Mouse (Mus musculus): Measurements from ENCODE around the gene Pappa2. TPM values are rescaled to one million over a fixed set of nuclear protein-coding genes. Genes with fewer than 3 reads are reported as not detected.

Gene Pappa2
- polyA plus RNA-seq, 1 experiment from 2014 or later, result 0.29 TPM

GRCm38 (mm10) chr1:158699276-158699675, 281.0 kb downstream of the Pappa2 start:
- ATAC-seq (replicated peaks; ENCODE audit: insufficient number of reproducible peaks, insufficient read depth, low FRiP score, low read depth), result no peak
- no peaks in the 10 kb centered on the region for H3K27me3 ChIP-seq
- H3K4me2 ChIP-seq, result no peak overlapping the region
- no peak overlapping the region for H3K4me3 ChIP-seq
- no peaks in the 10 kb centered on the region for H3K36me3 ChIP-seq
- no peak overlapping the region for H3K27ac ChIP-seq
- 69% methylated on average over 2 of the region's 2 CpGs for WGBS
- H3K9me3 ChIP-seq (replicated peaks), result no peaks in the 10 kb centered on the region
- H3K4me1 ChIP-seq (replicated peaks), result no peaks in the 10 kb centered on the region
- H3K9ac ChIP-seq, result no peak overlapping the region

GRCm38 (mm10) chr1:158697859-158698569, 282.3 kb downstream of the Pappa2 start:
- no peaks in the 10 kb centered on the region for H3K4me1 ChIP-seq (replicated peaks)
- H3K36me3 ChIP-seq, result no peaks in the 10 kb centered on the region
- ATAC-seq (replicated peaks; ENCODE audit: insufficient number of reproducible peaks, insufficient read depth, low FRiP score, low read depth), result no peak
- no peak overlapping the region for H3K4me2 ChIP-seq
- no peaks in the 10 kb centered on the region for H3K9me3 ChIP-seq (replicated peaks)
- H3K27me3 ChIP-seq, result no peaks in the 10 kb centered on the region
- WGBS, result 85% methylated on average over 10 of the region's 10 CpGs
- no peak overlapping the region for H3K9ac ChIP-seq
- H3K4me3 ChIP-seq, result no peak overlapping the region
- H3K27ac ChIP-seq, result no peak overlapping the region

- no peaks in the 10 kb centered on the region for H3K27me3 ChIP-seq
- no peaks in the 10 kb centered on the region for H3K4me1 ChIP-seq (replicated peaks)
- ATAC-seq (replicated peaks; ENCODE audit: insufficient number of reproducible peaks, insufficient read depth, low FRiP score, low read depth), result no peak
- no peak overlapping the region for H3K9ac ChIP-seq
- no peak overlapping the region for H3K27ac ChIP-seq
- H3K9me3 ChIP-seq (replicated peaks), result no peaks in the 10 kb centered on the region
- H3K4me2 ChIP-seq, result no peak overlapping the region
- 36% methylated on average over 3 of the region's 3 CpGs for WGBS
- no peak overlapping the region for H3K4me3 ChIP-seq
- no peaks in the 10 kb centered on the region for H3K36me3 ChIP-seq
Observed at GRCm38 (mm10) chr1:158697423-158697822, 282.9 kb downstream of the Pappa2 start.

GRCm38 (mm10) chr1:158687726-158688125, 292.6 kb downstream of the Pappa2 start:
- Histone ChIP-seq H3K4me3 (no peak overlapping the region), H3K9me3 (replicated peaks) (no peaks in the 10 kb centered on the region), H3K27ac (no peak overlapping the region), H3K4me2 (no peak overlapping the region), H3K9ac (no peak overlapping the region), H3K4me1 (replicated peaks) (no peaks in the 10 kb centered on the region), H3K36me3 (no peaks in the 10 kb centered on the region), H3K27me3 (no peaks in the 10 kb centered on the region)
- no peak for ATAC-seq (replicated peaks; ENCODE audit: insufficient number of reproducible peaks, insufficient read depth, low FRiP score, low read depth)
- WGBS, result 47% methylated on average over 1 of the region's 1 CpGs

GRCm38 (mm10) chr1:158669971-158670592, 310.2 kb downstream of the Pappa2 start:
- no peak overlapping the region for H3K4me3 ChIP-seq
- no peaks in the 10 kb centered on the region for H3K4me1 ChIP-seq (replicated peaks)
- no peaks in the 10 kb centered on the region for H3K27me3 ChIP-seq
- ATAC-seq (replicated peaks; ENCODE audit: insufficient number of reproducible peaks, insufficient read depth, low FRiP score, low read depth), result no peak
- no peaks in the 10 kb centered on the region for H3K9me3 ChIP-seq (replicated peaks)
- H3K4me2 ChIP-seq, result no peak overlapping the region
- no peaks in the 10 kb centered on the region for H3K36me3 ChIP-seq
- no peak overlapping the region for H3K9ac ChIP-seq
- WGBS, result 44% methylated on average over 3 of the region's 3 CpGs
- H3K27ac ChIP-seq, result no peak overlapping the region

- no peaks in the 10 kb centered on the region for H3K27me3 ChIP-seq
- H3K4me3 ChIP-seq, result no peak overlapping the region
- no peaks in the 10 kb centered on the region for H3K9me3 ChIP-seq (replicated peaks)
- H3K4me2 ChIP-seq, result no peak overlapping the region
- no peak for ATAC-seq (replicated peaks; ENCODE audit: insufficient number of reproducible peaks, insufficient read depth, low FRiP score, low read depth)
- no peaks in the 10 kb centered on the region for H3K36me3 ChIP-seq
- WGBS, result 62% methylated on average over 3 of the region's 3 CpGs
- no peak overlapping the region for H3K9ac ChIP-seq
- H3K4me1 ChIP-seq (replicated peaks), result no peaks in the 10 kb centered on the region
- H3K27ac ChIP-seq, result no peak overlapping the region
Observed at GRCm38 (mm10) chr1:158666001-158666400, 314.3 kb downstream of the Pappa2 start.

All from heart, embryonic 15.5 days (tissue).